Mouse (Mus musculus) E14TG2a.4 (cell line): ENCODE results near the gene Helz.

Experiments
- CTCF ChIP-seq: conservative IDR thresholded peaks from 2 replicates; pipeline ENCODE4 v1.5.1; 2014; ENCODE audit warnings: low read length
- NANOG ChIP-seq: IDR thresholded peaks from 2 replicates; pipeline ENCODE4 v1.6.1; 2014; ENCODE audit warnings: borderline replicate concordance, low read length, mixed read lengths
- POU5F1 ChIP-seq: IDR thresholded peaks from 2 replicates; pipeline ENCODE4 v1.6.1; 2014; ENCODE audit warnings: low read length, borderline replicate concordance

GRCm38 (mm10) chr11:107660452-107660851 is 112.7 kb downstream of the Helz start:
- TF ChIP-seq CTCF (no peak), POU5F1 (no peak), NANOG (no peak)
